Mouse (Mus musculus) cerebellum, postnatal 36 days (tissue): ENCODE measurements at regions not wholly inside any gene's neighbourhood (a gene's known extent, or its start where the extent isn't known, plus 50 kb on each side); places are given as distances from the start of the nearest gene placed in this dataset.

ENCODE experiments used
- DNase-seq, 2 experiments: peaks; one replicate each; pipeline ENCODE4 v3.0.0; 2021 to 2022; ENCODE audit warnings: mixed read lengths in 2 of 2

- no peak for DNase-seq
These were observed 293.5 kb upstream of the Rtl1 start for GRCm38 (mm10) chr12:109893657-109894056.

GRCm38 (mm10) chr12:109895389-109895788 lies 295.3 kb upstream of the Rtl1 start:
- no peak for DNase-seq

GRCm38 (mm10) chr12:109896397-109896796 lies 296.3 kb upstream of the Rtl1 start:
- DNase-seq: no peak

GRCm38 (mm10) chr12:109896906-109897305 lies 296.8 kb upstream of the Rtl1 start:
- DNase-seq: no peak

- no peak for DNase-seq
These were observed 297.8 kb upstream of the Rtl1 start for GRCm38 (mm10) chr12:109897861-109898385.

- DNase-seq: no peak
These were observed 299.3 kb upstream of the Rtl1 start for GRCm38 (mm10) chr12:109899420-109899819.

GRCm38 (mm10) chr12:109910966-109911495 lies 310.9 kb upstream of the Rtl1 start:
- DNase-seq: no peak

GRCm38 (mm10) chr12:109911506-109911905 lies 311.4 kb upstream of the Rtl1 start:
- no peak for DNase-seq

- no peak for DNase-seq
These were observed 317.6 kb upstream of the Rtl1 start for GRCm38 (mm10) chr12:109917761-109918160.

GRCm38 (mm10) chr12:109918901-109919300 lies 318.8 kb upstream of the Rtl1 start:
- DNase-seq: no peak

- DNase-seq: no peak
These were observed 322.0 kb upstream of the Rtl1 start for GRCm38 (mm10) chr12:109922111-109922510.

- peak in 1 of 2 experiments; percentile 8 for DNase-seq
These were observed 325.7 kb upstream of the Rtl1 start for GRCm38 (mm10) chr12:109925866-109926265.

GRCm38 (mm10) chr12:109926643-109927042 lies 326.5 kb upstream of the Rtl1 start:
- no peak for DNase-seq

- no peak for DNase-seq
These were observed 332.7 kb upstream of the Dio3 start for GRCm38 (mm10) chr12:109946179-109946578.

- no peak for DNase-seq
These were observed 331.9 kb upstream of the Dio3 start for GRCm38 (mm10) chr12:109946936-109947335.

- DNase-seq: no peak
These were observed 330.9 kb upstream of the Dio3 start for GRCm38 (mm10) chr12:109947886-109948433.

GRCm38 (mm10) chr12:109948434-109948984 lies 330.4 kb upstream of the Dio3 start:
- DNase-seq: no peak

GRCm38 (mm10) chr12:109949231-109949965 lies 329.5 kb upstream of the Dio3 start:
- DNase-seq: no peak

GRCm38 (mm10) chr12:109950632-109951031 lies 328.2 kb upstream of the Dio3 start:
- no peak for DNase-seq

- no peak for DNase-seq
These were observed 327.4 kb upstream of the Dio3 start for GRCm38 (mm10) chr12:109951473-109951872.

- DNase-seq: no peak
These were observed 326.9 kb upstream of the Dio3 start for GRCm38 (mm10) chr12:109951884-109952456.

GRCm38 (mm10) chr12:109952933-109953332 lies 325.9 kb upstream of the Dio3 start:
- DNase-seq: no peak

- no peak for DNase-seq
These were observed 321.6 kb upstream of the Dio3 start for GRCm38 (mm10) chr12:109957305-109957704.
